Mouse (Mus musculus) thymus, adult 18-20 months (tissue): ENCODE results near the gene Zfp36.

ENCODE experiments used
- DNase-seq, 2 experiments: peaks; one replicate each; pipeline ENCODE4 v3.0.0; 2022; ENCODE audit warnings: mixed read lengths in 2 of 2

Zfp36 gene

GRCm38 (mm10) chr7:28367663-28368275 is 12.3 kb downstream of the Zfp36 start:
- no peak for DNase-seq

GRCm38 (mm10) chr7:28362441-28363060 is 17.5 kb downstream of the Zfp36 start:
- DNase-seq: no peak

- peak in 1 of 2 experiments; percentile 8 for DNase-seq
These were observed 18.3 kb downstream of the Zfp36 start for GRCm38 (mm10) chr7:28361647-28362341.

DNA sequence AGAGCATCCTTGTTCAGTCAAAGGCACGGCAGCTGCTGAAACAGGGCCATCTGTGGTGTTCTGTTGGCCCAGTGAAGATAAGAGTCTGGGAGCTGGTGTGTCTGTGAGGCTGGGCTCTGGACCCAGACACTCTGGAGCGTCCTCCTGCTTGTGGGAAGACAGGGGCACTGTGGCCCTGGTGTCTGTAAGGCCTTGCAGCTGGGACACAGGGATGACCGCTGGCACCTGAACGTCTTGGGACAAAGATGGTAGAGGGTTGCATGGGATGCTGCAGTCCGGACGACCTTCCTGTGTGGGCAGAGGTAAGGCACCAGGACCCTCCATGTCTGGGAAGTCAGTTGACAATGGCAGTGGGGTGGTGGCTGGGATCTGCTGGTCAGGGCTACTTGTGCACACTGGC is 19.8 kb downstream of the Zfp36 start:
- no peak for DNase-seq

DNA sequence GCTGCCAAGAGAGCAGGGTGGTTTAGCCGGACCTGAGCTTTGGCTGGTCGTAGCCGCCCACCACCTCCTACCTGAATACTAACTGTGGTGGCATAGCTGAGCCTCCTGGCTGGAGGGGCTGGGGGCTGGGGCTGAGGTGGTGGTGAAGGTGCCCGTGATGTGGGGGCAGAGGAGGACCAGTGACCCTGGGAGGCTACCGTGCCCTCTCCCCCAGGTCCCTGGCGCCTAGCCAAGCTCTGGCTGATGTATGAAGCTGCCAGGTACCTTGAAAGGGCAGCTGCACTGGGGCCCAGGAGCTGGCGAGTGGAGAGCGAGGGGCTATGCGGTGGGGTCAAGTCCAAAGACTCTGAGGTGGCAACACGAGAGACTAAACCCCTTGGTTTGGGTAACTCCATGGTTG is 20.2 kb downstream of the Zfp36 start:
- no peak for DNase-seq

- no peak for DNase-seq
These were observed 21.6 kb downstream of the Zfp36 start for GRCm38 (mm10) chr7:28358431-28358830.

DNA sequence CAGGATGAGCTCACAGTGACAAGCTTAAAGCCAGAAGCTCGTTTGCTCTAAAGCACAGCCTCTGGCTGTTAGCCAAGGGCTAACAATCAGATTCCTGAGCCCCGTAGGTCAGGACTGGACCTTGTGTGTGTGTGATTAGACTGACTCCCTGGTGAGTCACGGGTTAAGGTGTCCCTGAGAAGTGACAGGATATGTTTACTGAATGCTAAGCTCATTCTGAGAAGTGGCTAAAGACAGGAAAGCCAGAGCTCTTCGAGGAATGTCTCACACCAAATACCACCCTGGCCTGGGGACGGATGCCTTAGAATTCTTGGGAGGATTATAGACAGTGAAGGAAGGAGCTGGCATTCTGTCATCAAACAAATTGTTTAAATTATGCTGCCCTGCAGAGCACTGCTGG is 22.1 kb downstream of the Zfp36 start:
- no peak for DNase-seq

DNA sequence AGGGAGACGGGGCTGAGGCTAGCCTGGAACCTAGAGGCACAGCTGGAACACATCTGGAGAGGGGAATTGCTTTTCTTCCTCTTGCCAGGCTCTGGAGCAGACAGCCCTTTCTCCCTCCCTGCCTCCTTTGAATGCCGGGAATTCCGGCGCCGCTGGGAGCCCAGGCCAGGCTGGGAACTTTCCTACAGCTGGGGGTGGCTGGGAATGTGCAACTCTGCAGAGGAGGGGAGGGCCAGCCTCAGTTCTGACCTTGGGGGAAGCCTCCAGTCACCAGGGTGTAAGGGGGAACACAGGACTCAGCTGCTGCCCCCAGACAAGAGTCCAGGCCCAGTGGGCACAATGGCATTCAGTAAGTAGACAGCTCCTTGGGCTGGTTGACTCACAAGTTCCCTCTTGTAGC is 23.1 kb downstream of the Zfp36 start:
- DNase-seq: no peak

DNA sequence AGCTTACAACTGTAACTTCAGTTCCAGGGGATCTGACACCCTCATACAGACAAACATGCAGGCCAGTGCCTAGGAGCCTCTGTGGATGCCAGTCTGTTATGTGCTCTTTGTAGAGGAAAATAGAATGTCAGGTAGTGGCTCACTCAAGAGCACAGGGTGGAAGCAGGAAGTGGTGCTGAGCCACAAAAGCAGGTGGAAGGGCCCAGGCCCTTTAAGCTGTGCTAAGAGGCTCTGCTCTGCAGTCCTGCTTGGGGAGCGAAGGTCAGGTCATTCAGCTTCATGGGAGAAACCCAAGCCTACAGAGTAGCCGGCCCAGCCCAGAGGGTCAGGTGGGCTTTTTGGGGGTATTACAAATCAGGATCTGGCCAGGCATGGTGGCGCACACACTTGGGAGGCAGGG is 24.8 kb downstream of the Zfp36 start:
- DNase-seq: peak; percentile 42 to 61

GRCm38 (mm10) chr7:28354596-28354995 is 25.5 kb downstream of the Zfp36 start:
- DNase-seq: no peak

DNA sequence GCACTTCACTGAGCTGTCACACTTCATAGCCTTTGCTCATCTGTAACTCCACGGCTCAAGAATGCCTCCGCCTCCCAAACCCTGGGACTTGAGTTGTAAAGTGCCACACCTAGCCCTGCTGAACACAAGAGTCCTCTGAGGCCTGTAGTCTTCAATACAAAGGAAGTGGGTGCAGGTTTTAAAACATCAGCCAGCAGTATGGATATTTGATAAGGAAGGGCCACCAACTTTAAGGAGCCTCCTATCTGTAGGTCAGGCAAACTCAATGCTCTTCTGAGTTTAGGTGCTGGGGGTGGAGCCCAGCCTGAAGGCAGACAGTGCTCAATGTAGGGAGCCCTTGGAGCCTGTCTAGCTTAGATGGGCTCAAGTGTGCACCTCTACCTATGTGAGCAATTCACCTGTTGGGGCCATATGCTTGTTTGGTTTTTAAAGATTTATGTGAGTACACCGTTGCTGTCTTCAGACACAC is 25.9 kb downstream of the Zfp36 start:
- no peak for DNase-seq

- DNase-seq: no peak
These were observed 26.8 kb downstream of the Zfp36 start for GRCm38 (mm10) chr7:28353267-28353666.

DNA sequence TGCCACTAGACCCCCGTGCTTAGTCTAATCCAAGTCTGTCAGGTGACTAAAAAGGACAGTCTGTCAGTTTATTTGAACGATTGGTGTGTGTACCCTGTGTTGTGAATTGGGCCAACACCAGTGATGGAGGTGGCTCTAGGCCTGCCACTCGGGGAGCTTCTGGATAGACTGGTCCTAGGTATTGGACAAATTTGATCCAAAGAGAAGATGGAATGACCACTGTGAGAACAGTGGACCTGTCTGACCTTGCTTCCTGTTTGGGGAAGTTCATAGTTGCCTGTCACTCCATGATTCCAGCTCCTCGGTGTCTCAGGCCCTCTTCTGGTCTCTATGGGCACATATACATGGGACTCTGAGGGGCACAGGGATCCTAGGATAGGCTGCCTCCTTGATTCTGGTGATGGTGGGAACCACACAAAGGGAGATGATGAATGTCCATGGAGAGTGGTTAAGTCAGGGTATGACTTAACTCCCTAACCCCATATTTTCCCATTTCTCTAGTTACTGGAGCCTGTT is 28.3 kb downstream of the Zfp36 start:
- no peak for DNase-seq

GRCm38 (mm10) chr7:28350155-28350883 is 29.7 kb downstream of the Zfp36 start, which contains the start of gene Rps16:
Gene Rps16, plus strand, starts transcription at chr7:28350652.
- peak; percentile 97 to 98 for DNase-seq

DNA sequence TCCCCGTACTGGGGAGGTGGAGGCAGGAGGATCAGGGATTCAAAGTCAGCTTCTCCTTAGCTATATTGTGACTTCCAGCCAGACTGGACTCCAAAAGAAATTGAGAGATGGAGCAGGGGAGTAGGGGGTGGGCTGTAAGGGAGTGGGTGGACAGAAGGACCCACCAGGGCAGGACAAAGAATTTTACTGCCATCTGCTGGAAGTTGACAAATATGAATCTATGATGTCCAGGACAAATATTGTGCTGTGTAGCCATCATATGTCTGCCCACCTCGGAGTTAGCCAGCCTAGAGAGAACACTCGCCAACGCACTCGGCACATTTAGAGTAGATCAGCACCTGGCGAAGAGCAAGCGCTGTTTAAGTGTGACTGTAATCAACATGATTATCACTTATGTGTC is 31.5 kb downstream of the Zfp36 start:
- DNase-seq: no peak

DNA sequence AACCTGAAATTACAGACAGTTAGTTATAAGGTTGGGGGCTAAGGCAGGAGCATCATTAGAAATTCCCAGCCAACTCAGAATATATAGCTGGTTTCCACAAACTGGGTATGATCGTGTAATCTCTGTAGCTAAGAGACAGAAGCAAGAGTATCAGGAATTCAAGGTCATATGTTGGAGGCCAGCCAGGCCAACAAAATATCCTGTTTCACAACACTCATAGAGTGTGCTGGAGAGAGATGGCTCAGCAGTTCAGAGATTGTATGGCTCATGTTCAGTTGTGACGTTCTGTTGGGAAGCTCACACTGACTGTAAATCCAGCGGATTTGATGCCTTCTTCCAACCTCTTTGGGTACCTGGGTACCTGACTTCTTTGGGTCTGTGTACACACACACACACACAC is 32.3 kb downstream of the Zfp36 start:
- DNase-seq: no peak

GRCm38 (mm10) chr7:28344637-28345036 is 35.4 kb downstream of the Zfp36 start:
- no peak for DNase-seq

GRCm38 (mm10) chr7:28341381-28341780 is 38.7 kb downstream of the Zfp36 start:
- no peak for DNase-seq

GRCm38 (mm10) chr7:28339213-28339917 is 40.7 kb downstream of the Zfp36 start:
- peak in 1 of 2 experiments; percentile 52 for DNase-seq

GRCm38 (mm10) chr7:28338108-28338998 is 41.7 kb downstream of the Zfp36 start, which contains the start of gene Supt5:
Gene Supt5, minus strand, starts transcription at chr7:28338746.
- peak; percentile 97 to 98 for DNase-seq

GRCm38 (mm10) chr7:28335471-28335870 is 44.6 kb downstream of the Zfp36 start:
- no peak for DNase-seq
